10 mouse cellular contexts compared by ENCODE assay signal in the genomic region with DNA sequence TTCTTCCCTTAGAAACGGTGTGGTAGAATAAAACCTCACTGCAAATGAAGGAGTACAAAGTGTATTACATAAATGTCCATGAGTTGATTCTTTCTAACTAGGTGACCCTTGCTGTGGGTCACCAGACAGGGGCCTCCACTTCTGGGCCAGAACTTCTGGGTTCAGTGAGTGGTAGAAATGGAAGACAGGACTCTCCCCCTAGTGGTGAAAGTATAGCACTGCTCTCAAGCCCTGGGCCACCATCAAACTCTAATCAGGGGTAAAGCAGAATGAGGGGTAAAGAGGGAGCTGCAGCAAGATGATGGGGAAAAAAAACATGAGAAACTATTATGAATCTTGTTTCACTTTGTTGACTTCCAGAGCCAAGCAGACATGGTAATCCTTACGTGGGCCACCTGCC.
DNase-seq lines count a peak whose midpoint lies in the region; ATAC-seq and TF ChIP-seq lines count a peak whose summit lies in the region.
"Had no signal": no experiment of that assay in that cellular context is flagged by ENCODE, and none has a peak within 500 bp of the region (broad histone marks: within the 10 kb centered on the region; RNA-seq: fewer than 3 reads in every experiment).

No protein-coding gene starts in this region.

- 55% methylated on average over 2 of the region's 2 CpGs for WGBS in heart, embryonic 10.5 days
- 47% methylated on average over 2 of the region's 2 CpGs for WGBS in midbrain, embryonic 11.5 days
- WGBS in midbrain, embryonic 13.5 days: 50% methylated on average over 2 of the region's 2 CpGs
- 77% methylated on average over 2 of the region's 2 CpGs for WGBS in small intestine, adult 2 months

- TF ChIP-seq CTCF in cortical plate, adult 2 months (IDR thresholded peaks at IDR 0.05; ENCODE audit: extremely low read depth, insufficient read depth, low read length): peak; percentile 51
- TF ChIP-seq CTCF in small intestine, adult 2 months (IDR thresholded peaks at IDR 0.05; ENCODE audit: extremely low read depth, insufficient read length, insufficient replicate concordance, low read depth, low read length): peak; percentile 61; the same call in 1 of the 2 replicates

- H3K9ac ChIP-seq in midbrain, embryonic 11.5 days (ENCODE audit: low read length): no peak overlapping the region
- H3K9ac ChIP-seq in midbrain, embryonic 13.5 days (replicated peaks): no peak overlapping the region
- H3K9ac ChIP-seq: lung, embryonic 15.5 days had no signal

- H3K4me3 ChIP-seq in heart, embryonic 10.5 days: no peak overlapping the region
- no peak overlapping the region for H3K4me3 ChIP-seq in midbrain, embryonic 11.5 days (ENCODE audit: low read depth, low read length)
- no peak overlapping the region for H3K4me3 ChIP-seq in midbrain, embryonic 13.5 days (replicated peaks)
- no peak overlapping the region for H3K4me3 ChIP-seq in cortical plate, adult 2 months (ENCODE audit: insufficient read depth, low read length)
- no peak overlapping the region for H3K4me3 ChIP-seq in small intestine, adult 2 months (ENCODE audit: low read depth, low read length)
- H3K4me3 ChIP-seq: lung, embryonic 15.5 days had no signal

- no peak for TF ChIP-seq POLR2A in cortical plate, adult 2 months (IDR thresholded peaks at IDR 0.05; ENCODE audit: extremely low read depth, insufficient read depth, low read length)
- no peak for TF ChIP-seq POLR2A in small intestine, adult 2 months (IDR thresholded peaks at IDR 0.05; ENCODE audit: low read depth, low read length)

- H3K4me2 ChIP-seq in midbrain, embryonic 11.5 days: no peak overlapping the region
- no peak overlapping the region for H3K4me2 ChIP-seq in midbrain, embryonic 13.5 days (replicated peaks)
- H3K4me2 ChIP-seq: lung, embryonic 15.5 days had no signal

- H3K27ac ChIP-seq in heart, embryonic 10.5 days: no peak overlapping the region
- no peak overlapping the region for H3K27ac ChIP-seq in midbrain, embryonic 11.5 days (ENCODE audit: low read depth, low read length)
- H3K27ac ChIP-seq in midbrain, embryonic 13.5 days: no peak overlapping the region
- no peak overlapping the region for H3K27ac ChIP-seq in cortical plate, adult 2 months (ENCODE audit: insufficient read depth, low read length)
- no peak overlapping the region for H3K27ac ChIP-seq in small intestine, adult 2 months (ENCODE audit: insufficient read depth, low read depth, low read length)
- H3K27ac ChIP-seq: lung, embryonic 15.5 days had no signal

- no peak for ATAC-seq in midbrain, embryonic 11.5 days (ENCODE audit: low FRiP score)
- no peak for ATAC-seq in midbrain, embryonic 13.5 days

- H3K4me1 ChIP-seq in heart, embryonic 10.5 days: peaks cover 7% of the 10 kb centered on the region; the same call in 1 of the 2 replicates
- no peaks in the 10 kb centered on the region for H3K4me1 ChIP-seq in midbrain, embryonic 11.5 days (ENCODE audit: control insufficient read depth, insufficient read depth, low read length)
- no peaks in the 10 kb centered on the region for H3K4me1 ChIP-seq in midbrain, embryonic 13.5 days (replicated peaks)
- no peaks in the 10 kb centered on the region for H3K4me1 ChIP-seq in cortical plate, adult 2 months (ENCODE audit: control insufficient read depth, insufficient read depth, low read length)
- no peaks in the 10 kb centered on the region for H3K4me1 ChIP-seq in small intestine, adult 2 months (ENCODE audit: control insufficient read depth, insufficient read depth, insufficient read length, low read length)

- no peaks in the 10 kb centered on the region for H3K9me3 ChIP-seq in heart, embryonic 10.5 days
- H3K9me3 ChIP-seq in midbrain, embryonic 11.5 days (ENCODE audit: control insufficient read depth, low read length): no peaks in the 10 kb centered on the region
- H3K9me3 ChIP-seq in midbrain, embryonic 13.5 days: no peaks in the 10 kb centered on the region
- H3K9me3 ChIP-seq: lung, embryonic 15.5 days had no signal

- DNase-seq in heart, postnatal 4 days: peak; percentile 9
- DNase-seq in heart, embryonic 10.5 days (ENCODE audit: low spot score): no peak
- DNase-seq in midbrain, embryonic 11.5 days (ENCODE audit: low spot score, missing footprints): peak; percentile 85
- no peak for DNase-seq in urinary bladder, adult 2 months (ENCODE audit: low spot score)
- no peak for DNase-seq in left cerebral cortex, adult 18-20 months (ENCODE audit: low spot score in 2 of 2)
- DNase-seq: thymus, adult 2 months had no signal

- H3K36me3 ChIP-seq in heart, embryonic 10.5 days: no peaks in the 10 kb centered on the region
- H3K36me3 ChIP-seq in midbrain, embryonic 11.5 days (ENCODE audit: control insufficient read depth, insufficient read depth, low read length): no peaks in the 10 kb centered on the region
- H3K36me3 ChIP-seq in midbrain, embryonic 13.5 days: no peaks in the 10 kb centered on the region
- no peaks in the 10 kb centered on the region for H3K36me3 ChIP-seq in small intestine, adult 2 months (ENCODE audit: control insufficient read depth, insufficient read depth, low read length)
- H3K36me3 ChIP-seq: lung, embryonic 15.5 days had no signal

- H3K27me3 ChIP-seq in heart, embryonic 10.5 days (ENCODE audit: insufficient read depth, poor library complexity, severe bottlenecking): no peaks in the 10 kb centered on the region
- no peaks in the 10 kb centered on the region for H3K27me3 ChIP-seq in midbrain, embryonic 11.5 days (ENCODE audit: control insufficient read depth, insufficient read depth, low read length)
- H3K27me3 ChIP-seq in midbrain, embryonic 13.5 days: no peaks in the 10 kb centered on the region
- H3K27me3 ChIP-seq in small intestine, adult 2 months (ENCODE audit: control insufficient read depth, insufficient read depth, low read length): no peaks in the 10 kb centered on the region
- H3K27me3 ChIP-seq: lung, embryonic 15.5 days had no signal

Comparison
In these comparisons a context has a peak if more than half of its experiments do, and no peak if none do; other contexts are left out.
1. DNase-seq: peak in heart, postnatal 4 days (single experiment) and midbrain, embryonic 11.5 days (single experiment); none in heart, embryonic 10.5 days (single experiment), urinary bladder, adult 2 months (single experiment) and left cerebral cortex, adult 18-20 months (0 of 2).